Mouse (Mus musculus) heart, postnatal 0 days (tissue): ENCODE measurements at regions not wholly inside any gene's neighbourhood (a gene's known extent, or its start where the extent isn't known, plus 50 kb on each side); places are given as distances from the start of the nearest gene placed in this dataset. TPM values are rescaled to one million over a fixed set of nuclear protein-coding genes. Genes with fewer than 3 reads are reported as not detected.

ENCODE experiments used
- ATAC-seq: fragments of 200-750 bp; cut with Nextera tagmentation; 2 replicates; pipeline ENCODE4 v1.8.0; 2017; ENCODE audit warnings: low read depth, moderate number of reproducible peaks, moderate library complexity; ENCODE audit not compliant: insufficient read depth
- DNase-seq: peaks from one replicate; pipeline ENCODE4 v3.0.0-alpha.2; 2016; ENCODE audit warnings: low spot score
- H3K27ac ChIP-seq: fragments of 300-500 bp; sonication (generic); 2 replicates; pipeline ENCODE4 v1.5.1; 2014; ENCODE audit warnings: low read depth, mild to moderate bottlenecking
- H3K27me3 ChIP-seq: fragments of 300-500 bp; sonication (generic); 2 replicates; pipeline ENCODE4 v1.6.1; 2014; ENCODE audit warnings: low read length, mixed read lengths; ENCODE audit not compliant: control insufficient read depth, insufficient read depth
- H3K36me3 ChIP-seq: fragments of 300-500 bp; sonication (generic); replicated peaks from 2 replicates; pipeline ENCODE4 v1.6.1; 2014; ENCODE audit warnings: low read length, mixed read lengths; ENCODE audit not compliant: control insufficient read depth, insufficient read depth
- H3K4me1 ChIP-seq: fragments of 300-500 bp; sonication (generic); 2 replicates; pipeline ENCODE4 v1.6.1; 2014; ENCODE audit warnings: antibody characterized with exemption; ENCODE audit not compliant: control insufficient read depth, insufficient read depth
- H3K4me2 ChIP-seq: fragments of 300-500 bp; sonication (generic); 2 replicates; pipeline ENCODE4 v1.6.1; 2014; ENCODE audit warnings: low read depth, mild to moderate bottlenecking, low read length, moderate library complexity
- H3K4me3 ChIP-seq: fragments of 300-500 bp; sonication (generic); 2 replicates; pipeline ENCODE4 v1.5.1; 2014; ENCODE audit warnings: low read depth, low read length
- H3K9ac ChIP-seq: fragments of 300-500 bp; sonication (generic); replicated peaks from 2 replicates; pipeline ENCODE4 v1.6.1; 2014; ENCODE audit warnings: low read depth, low read length, mixed read lengths
- H3K9me3 ChIP-seq: fragments of 300-500 bp; sonication (generic); replicated peaks from 2 replicates; pipeline ENCODE4 v1.6.1; 2016; ENCODE audit warnings: low read length; ENCODE audit not compliant: control insufficient read depth
- CTCF ChIP-seq: IDR thresholded peaks from 2 replicates; pipeline ENCODE4 v1.5.1; 2016; ENCODE audit warnings: antibody characterized with exemption, control low read depth, low read depth
- EP300 ChIP-seq: IDR thresholded peaks from 2 replicates; pipeline ENCODE4 v1.6.1; 2016; ENCODE audit warnings: antibody characterized with exemption, low read depth
- WGBS: fragments of 180-500 bp; shearing (Covaris S2); extraction: QIAGEN DNeasy Blood & Tissue Kit; methylation state at CpG from one replicate; pipeline ENCODE4 v1.1.7; 2014; 5-methylcytosine and 5-hydroxymethylcytosine counted together
- microRNA-seq: library from miRNA; unstranded; fragments of <30 nt; microRNA quantifications from one replicate; pipeline ENCODE4, GENCODE M21; 2016

GRCm38 (mm10) chr16:55357686-55358085 is 59.9 kb upstream of the Zpld1 start:
- no peak overlapping the region for H3K4me2 ChIP-seq

GRCm38 (mm10) chr16:55356097-55356496 is 58.3 kb upstream of the Zpld1 start:
- Histone ChIP-seq H3K36me3 (no peaks in the 10 kb centered on the region), H3K9ac (no peak overlapping the region), H3K4me1 (no peaks in the 10 kb centered on the region), H3K27me3 (no peaks in the 10 kb centered on the region), H3K9me3 (no peaks in the 10 kb centered on the region; the same call in 1 of the 2 replicates), H3K4me2 (no peak overlapping the region), H3K4me3 (no peak overlapping the region), H3K27ac (no peak overlapping the region)
- TF ChIP-seq CTCF (no peak), EP300 (no peak)
- DNase-seq (no peak), ATAC-seq (no peak)
- 62% methylated on average over 3 of the region's 3 CpGs for WGBS

More at GRCm38 (mm10) chr16:55357686-55358085, 59.9 kb upstream of the Zpld1 start:
- Histone ChIP-seq H3K9ac (no peak overlapping the region), H3K36me3 (no peaks in the 10 kb centered on the region), H3K4me1 (no peaks in the 10 kb centered on the region), H3K9me3 (no peaks in the 10 kb centered on the region), H3K27ac (no peak overlapping the region), H3K4me3 (no peak overlapping the region), H3K27me3 (no peaks in the 10 kb centered on the region)
- DNase-seq (no peak), ATAC-seq (no peak)
- WGBS, result 51% methylated on average over 4 of the region's 4 CpGs
- no peak for TF ChIP-seq EP300

Small RNA genes lying in the stretch of these regions (microRNA-seq; reads per million reads assigned to microRNA genes)
- gene Mir5118, result not detected
